Mouse (Mus musculus) embryonic facial prominence, embryonic 15.5 days (tissue): ENCODE measurements at regions not wholly inside any gene's neighbourhood (a gene's known extent, or its start where the extent isn't known, plus 50 kb on each side); places are given as distances from the start of the nearest gene placed in this dataset.

ENCODE experiments used
- ATAC-seq: fragments of 200-750 bp; cut with Nextera tagmentation; 2 replicates; pipeline ENCODE4 v1.8.0; 2017; ENCODE audit warnings: low read depth, moderate TSS enrichment; ENCODE audit not compliant: insufficient number of reproducible peaks, low FRiP score, low TSS enrichment
- H3K27ac ChIP-seq: fragments of 300-500 bp; sonication (generic); replicated peaks from 2 replicates; pipeline ENCODE4 v1.5.1; 2015; ENCODE audit warnings: mild to moderate bottlenecking, inconsistent platforms
- H3K27me3 ChIP-seq: fragments of 300-500 bp; sonication (generic); 2 replicates; pipeline ENCODE4 v1.6.1; 2015; ENCODE audit warnings: inconsistent platforms
- H3K36me3 ChIP-seq: fragments of 300-500 bp; sonication (generic); 2 replicates; pipeline ENCODE4 v1.6.1; 2015; ENCODE audit warnings: mild to moderate bottlenecking, inconsistent platforms
- H3K4me1 ChIP-seq: fragments of 300-500 bp; sonication (generic); 2 replicates; pipeline ENCODE4 v1.6.1; 2015; ENCODE audit warnings: inconsistent platforms
- H3K4me2 ChIP-seq: fragments of 300-500 bp; sonication (generic); replicated peaks from 2 replicates; pipeline ENCODE4 v1.6.1; 2015; ENCODE audit warnings: mild to moderate bottlenecking, inconsistent platforms
- H3K4me3 ChIP-seq: fragments of 300-500 bp; sonication (generic); replicated peaks from 2 replicates; pipeline ENCODE4 v1.5.1; 2015; ENCODE audit warnings: mild to moderate bottlenecking, inconsistent platforms
- H3K9ac ChIP-seq: fragments of 300-500 bp; sonication (generic); 2 replicates; pipeline ENCODE4 v1.6.1; 2015; ENCODE audit warnings: inconsistent platforms
- H3K9me3 ChIP-seq: fragments of 300-500 bp; sonication (generic); replicated peaks from 2 replicates; pipeline ENCODE4 v1.6.1; 2016; ENCODE audit warnings: inconsistent platforms
- WGBS: fragments of 180-500 bp; shearing (Covaris S2); methylation state at CpG from one replicate; pipeline ENCODE4 v1.1.7; 2015; 5-methylcytosine and 5-hydroxymethylcytosine counted together

- WGBS, result 63% methylated on average over 4 of the region's 4 CpGs
- Histone ChIP-seq H3K36me3 (no peaks in the 10 kb centered on the region), H3K27ac (no peak overlapping the region), H3K4me2 (no peak overlapping the region), H3K27me3 (no peaks in the 10 kb centered on the region), H3K9ac (no peak overlapping the region), H3K9me3 (no peaks in the 10 kb centered on the region), H3K4me3 (no peak overlapping the region), H3K4me1 (peaks cover 3% of the 10 kb centered on the region; the same call in 1 of the 2 replicates)
- ATAC-seq, result no peak
These were observed 72.2 kb upstream of the Mmadhc start for GRCm38 (mm10) chr2:50368831-50369230.

GRCm38 (mm10) chr2:50368351-50368750 is 71.8 kb upstream of the Mmadhc start:
- Histone ChIP-seq H3K36me3 (no peaks in the 10 kb centered on the region), H3K27me3 (no peaks in the 10 kb centered on the region), H3K4me1 (0 out of 2 replicates have a peak, but pooled peaks cover 3% of the 10 kb centered on the region), H3K4me2 (no peak overlapping the region), H3K4me3 (no peak overlapping the region), H3K27ac (no peak overlapping the region), H3K9me3 (no peaks in the 10 kb centered on the region), H3K9ac (no peak overlapping the region)
- 53% methylated on average over 6 of the region's 6 CpGs for WGBS
- ATAC-seq, result no peak

GRCm38 (mm10) chr2:50365221-50365620 is 68.6 kb upstream of the Mmadhc start:
- ATAC-seq, result no peak
- WGBS, result 50% methylated on average over 6 of the region's 6 CpGs

GRCm38 (mm10) chr2:50356089-50356488 is 59.5 kb upstream of the Mmadhc start:
- no peak for ATAC-seq
- Histone ChIP-seq H3K27me3 (no peaks in the 10 kb centered on the region), H3K36me3 (no peaks in the 10 kb centered on the region), H3K27ac (no peak overlapping the region), H3K4me2 (no peak overlapping the region), H3K9me3 (no peaks in the 10 kb centered on the region), H3K4me3 (no peak overlapping the region), H3K9ac (no peak overlapping the region), H3K4me1 (no peaks in the 10 kb centered on the region)
- WGBS, result 84% methylated on average over 2 of the region's 2 CpGs

More at GRCm38 (mm10) chr2:50365221-50365620, 68.6 kb upstream of the Mmadhc start:
- Histone ChIP-seq H3K9ac (no peak overlapping the region), H3K27me3 (no peaks in the 10 kb centered on the region), H3K4me2 (no peak overlapping the region), H3K4me1 (0 out of 2 replicates have a peak, but pooled peaks cover 3% of the 10 kb centered on the region), H3K27ac (no peak overlapping the region), H3K9me3 (no peaks in the 10 kb centered on the region), H3K4me3 (no peak overlapping the region), H3K36me3 (no peaks in the 10 kb centered on the region)

GRCm38 (mm10) chr2:50347486-50348265 is 51.1 kb upstream of the Mmadhc start:
- H3K27ac ChIP-seq, result no peak overlapping the region
- no peak for ATAC-seq
- H3K4me1 ChIP-seq, result no peaks in the 10 kb centered on the region
- H3K4me2 ChIP-seq, result no peak overlapping the region
- no peak overlapping the region for H3K9ac ChIP-seq
- WGBS, result 39% methylated on average over 10 of the region's 10 CpGs
- no peak overlapping the region for H3K4me3 ChIP-seq
- H3K36me3 ChIP-seq, result no peaks in the 10 kb centered on the region
- H3K27me3 ChIP-seq, result no peaks in the 10 kb centered on the region
- H3K9me3 ChIP-seq, result no peaks in the 10 kb centered on the region
